Mouse (Mus musculus) cortical plate, adult 2 months (tissue): ENCODE measurements around the gene Sp1.

Experiments used
- CTCF ChIP-seq: fragments of 200-500 bp; IDR thresholded peaks from 2 replicates; pipeline ENCODE4 v1.5.1; 2011; ENCODE audit warnings: mild to moderate bottlenecking, control low read depth, low read length; ENCODE audit not compliant: insufficient read depth; ENCODE audit errors: extremely low read depth
- POLR2A ChIP-seq: fragments of 200-500 bp; IDR thresholded peaks from 2 replicates; pipeline ENCODE4 v1.6.1; 2011; ENCODE audit warnings: mild to moderate bottlenecking, low read length, control low read depth; ENCODE audit not compliant: insufficient read depth; ENCODE audit errors: extremely low read depth

DNA sequence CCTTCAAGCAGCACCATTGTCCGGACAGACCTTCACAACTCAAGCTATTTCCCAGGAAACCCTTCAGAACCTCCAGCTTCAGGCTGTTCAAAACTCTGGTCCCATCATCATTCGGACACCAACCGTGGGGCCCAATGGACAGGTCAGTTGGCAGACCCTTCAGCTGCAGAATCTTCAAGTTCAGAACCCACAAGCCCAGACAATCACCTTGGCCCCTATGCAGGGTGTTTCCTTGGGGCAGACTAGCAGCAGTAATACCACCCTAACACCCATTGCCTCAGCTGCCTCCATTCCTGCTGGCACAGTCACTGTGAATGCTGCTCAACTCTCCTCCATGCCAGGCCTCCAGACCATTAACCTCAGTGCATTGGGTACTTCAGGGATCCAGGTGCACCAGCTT lies 3.3 kb downstream of the Sp1 start:
- TF ChIP-seq POLR2A = no peak
- no peak for TF ChIP-seq CTCF
